Mouse (Mus musculus) MEL (cell line): Measurements from ENCODE around the gene Atxn10.

ENCODE experiments used
- CHD2 ChIP-seq: IDR thresholded peaks from 2 replicates; pipeline ENCODE4 v1.6.1; 2011; ENCODE audit warnings: low read length, improper control_type of control experiment
- CTCF ChIP-seq, 3 experiments: IDR thresholded peaks in 2 of 3; conservative IDR thresholded peaks in 1 of 3; 2 replicates each; pipeline ENCODE4 v1.5.1; 2011 to 2012; ENCODE audit warnings: low read length in 3 of 3, low read depth in 2 of 3, mild to moderate bottlenecking in 2 of 3, improper control_type of control experiment in 1 of 3, inconsistent platforms in 1 of 3, mixed read lengths in 1 of 3, moderate library complexity in 1 of 3; ENCODE audit not compliant: control insufficient read depth in 1 of 3, insufficient read depth in 1 of 3, poor library complexity in 1 of 3, severe bottlenecking in 1 of 3
- TCF12 ChIP-seq: IDR thresholded peaks from 2 replicates; pipeline ENCODE4 v1.6.1; 2014; ENCODE audit warnings: low read depth, mild to moderate bottlenecking, inconsistent platforms, low read length, improper control_type of control experiment, moderate library complexity

- no peak for TF ChIP-seq TCF12
- no peak for TF ChIP-seq CTCF (IDR thresholded peaks at IDR 0.05 in 2 of 3, conservative IDR thresholded peaks at IDR 0.05 in 1 of 3; ENCODE audit: control insufficient read depth in 1 of 3, insufficient read depth in 1 of 3, low read depth in 2 of 3, low read length in 3 of 3, poor library complexity in 1 of 3, severe bottlenecking in 1 of 3)
- TF ChIP-seq CHD2, result no peak
These were observed 122.6 kb downstream of the Atxn10 start for GRCm38 (mm10) chr15:85458631-85459082.
